ENCODE assay signal across 7 mouse cellular contexts in genomic region chr9:44768029-44768394, GRCm38 (mm10). TPM values are rescaled to one million over a fixed set of nuclear protein-coding genes. Genes with fewer than 3 reads are reported as not detected.
DNase-seq lines count a peak whose midpoint lies in the region; ATAC-seq and TF ChIP-seq lines count a peak whose summit lies in the region.
"Not testable (repeated sequence)": the region's sequence is repeated elsewhere in the genome, so short reads cannot be mapped to it uniquely, and the experiment has no call there.

No protein-coding gene starts in this region.

- peak overlapping the region; percentile 95 to 99 for H3K4me3 ChIP-seq in MEL (ENCODE audit: control insufficient read depth in 1 of 2, insufficient read depth in 1 of 2, low read depth in 2 of 2, low read length in 2 of 2)
- H3K4me3 ChIP-seq in embryonic facial prominence, embryonic 15.5 days (replicated peaks), result peak overlapping the region; percentile 98
- H3K4me3 ChIP-seq in heart, embryonic 12.5 days, result peak overlapping the region; percentile 85
- peak overlapping the region; percentile 10; the same call in 1 of the 2 replicates for H3K4me3 ChIP-seq in limb, embryonic 11.5 days (ENCODE audit: low read depth, low read length)
- H3K4me3 ChIP-seq in lung, embryonic 15.5 days, result peak overlapping the region; percentile 92

- ATAC-seq in embryonic facial prominence, embryonic 15.5 days (ENCODE audit: insufficient number of reproducible peaks, low FRiP score, low TSS enrichment, low read depth); heart, embryonic 12.5 days (ENCODE audit: insufficient number of reproducible peaks, low FRiP score); limb, embryonic 11.5 days (ENCODE audit: insufficient number of reproducible peaks, low FRiP score, low TSS enrichment, low read depth); lung, embryonic 15.5 days (ENCODE audit: borderline replicate concordance, extremely low read depth, low FRiP score, low TSS enrichment): not testable (repeated sequence)

- H3K4me2 ChIP-seq in embryonic facial prominence, embryonic 15.5 days (replicated peaks), result peak overlapping the region; percentile 53
- H3K4me2 ChIP-seq in heart, embryonic 12.5 days, result peak overlapping the region; percentile 80
- H3K4me2 ChIP-seq in limb, embryonic 11.5 days (ENCODE audit: low read depth, severe bottlenecking), result not testable (repeated sequence)
- peak overlapping the region; percentile 67 for H3K4me2 ChIP-seq in lung, embryonic 15.5 days

- WGBS in embryonic facial prominence, embryonic 15.5 days, result 31% methylated on average over 9 of the region's 9 CpGs
- WGBS in heart, embryonic 12.5 days, result 38% methylated on average over 8 of the region's 9 CpGs
- 49% methylated on average over 7 of the region's 9 CpGs for WGBS in limb, embryonic 11.5 days
- WGBS in lung, embryonic 15.5 days, result 31% methylated on average over 9 of the region's 9 CpGs

- peaks cover 7 to 15% of the 10 kb centered on the region in 2 experiments; a peak in 3 of 4 replicates for H3K4me1 ChIP-seq in MEL (ENCODE audit: control insufficient read depth in 1 of 2, insufficient read depth in 2 of 2, low read length in 2 of 2)
- H3K4me1 ChIP-seq in embryonic facial prominence, embryonic 15.5 days; limb, embryonic 11.5 days (ENCODE audit: control insufficient read depth, insufficient read depth, low read length): not testable (repeated sequence)
- H3K4me1 ChIP-seq in heart, embryonic 12.5 days (replicated peaks), result peaks cover 20% of the 10 kb centered on the region
- H3K4me1 ChIP-seq in lung, embryonic 15.5 days, result peaks cover 18% of the 10 kb centered on the region

- TF ChIP-seq EP300 in MEL (IDR thresholded peaks at IDR 0.05; ENCODE audit: low read depth in 1 of 2, low read length in 2 of 2), result not testable (repeated sequence)

- H3K9me3 ChIP-seq in MEL (replicated peaks; ENCODE audit: insufficient read depth, low read length); embryonic facial prominence, embryonic 15.5 days (replicated peaks); heart, embryonic 12.5 days (replicated peaks); limb, embryonic 11.5 days (ENCODE audit: control insufficient read depth, low read length); lung, embryonic 15.5 days: not testable (repeated sequence)

- H3K9ac ChIP-seq in MEL (ENCODE audit: control insufficient read depth, low read depth, low read length, poor library complexity, severe bottlenecking), result peak overlapping the region; percentile 58
- H3K9ac ChIP-seq in embryonic facial prominence, embryonic 15.5 days; heart, embryonic 12.5 days; limb, embryonic 11.5 days (ENCODE audit: low read length); lung, embryonic 15.5 days: not testable (repeated sequence)

- peaks cover 38% of the 10 kb centered on the region for H3K79me2 ChIP-seq in MEL (ENCODE audit: control insufficient read depth, insufficient read depth, low read length, poor library complexity)

- DNase-seq in MEL (ENCODE audit: low read depth, low spot score), result peak; percentile 25
- DNase-seq in induced T-regulatory cell, adult 2 months (ENCODE audit: low read depth), result peak; percentile 45
- not testable (repeated sequence) for DNase-seq in limb, embryonic 11.5 days (ENCODE audit: low spot score)
- DNase-seq in naive thymus-derived CD4-positive, alpha-beta T cell, adult 2 months (ENCODE audit: low read depth), result peak; percentile 42

- TF ChIP-seq POLR2A in MEL (IDR thresholded peaks at IDR 0.05; ENCODE audit: control insufficient read depth in 1 of 2, insufficient read depth in 1 of 2, low read depth in 1 of 2, low read length in 2 of 2, poor library complexity in 1 of 2), result not testable (repeated sequence)

- TF ChIP-seq RAD21 in MEL (IDR thresholded peaks at IDR 0.05; ENCODE audit: low read depth, low read length), result not testable (repeated sequence)

- H3K27me3 ChIP-seq in MEL (ENCODE audit: control insufficient read depth in 1 of 2, insufficient read depth in 2 of 2, low read length in 2 of 2); embryonic facial prominence, embryonic 15.5 days; heart, embryonic 12.5 days (replicated peaks); limb, embryonic 11.5 days (ENCODE audit: control insufficient read depth, insufficient read depth, low read length); lung, embryonic 15.5 days: not testable (repeated sequence)

- H3K27ac ChIP-seq in MEL (ENCODE audit: control insufficient read depth, low read depth, low read length), result peak overlapping the region; percentile 38
- H3K27ac ChIP-seq in embryonic facial prominence, embryonic 15.5 days (replicated peaks), result peak overlapping the region; percentile 98; the same call in 1 of the 2 replicates
- 0 out of 2 replicates have a peak overlapping the region, but pooled peaks have one; percentile 21 for H3K27ac ChIP-seq in heart, embryonic 12.5 days (ENCODE audit: poor library complexity, severe bottlenecking)
- H3K27ac ChIP-seq in limb, embryonic 11.5 days (replicated peaks; ENCODE audit: low read depth, low read length), result not testable (repeated sequence)
- H3K27ac ChIP-seq in lung, embryonic 15.5 days, result peak overlapping the region; percentile 33; the same call in 1 of the 2 replicates

- not testable (repeated sequence) for TF ChIP-seq CTCF in MEL (IDR thresholded peaks at IDR 0.05 in 2 of 3, conservative IDR thresholded peaks at IDR 0.05 in 1 of 3; ENCODE audit: control insufficient read depth in 1 of 3, insufficient read depth in 1 of 3, low read depth in 2 of 3, low read length in 3 of 3, poor library complexity in 1 of 3, severe bottlenecking in 1 of 3)

- H3K36me3 ChIP-seq in MEL (ENCODE audit: control insufficient read depth in 1 of 2, insufficient read depth in 2 of 2, low read length in 2 of 2), result peaks cover 4 to 35% of the 10 kb centered on the region in 2 experiments
- not testable (repeated sequence) for H3K36me3 ChIP-seq in embryonic facial prominence, embryonic 15.5 days; heart, embryonic 12.5 days; limb, embryonic 11.5 days (ENCODE audit: control insufficient read depth, insufficient read depth, low read length); lung, embryonic 15.5 days

RNA-seq across cellular contexts. Expression of gene Ift46, which starts 0.3 kb away (rescaled TPM):
- 30.2 and 31.8 TPM in 2 replicates for total RNA-seq in MEL (2012; rRNA removed)
- 10 to 100 TPM in 1 of 2 experiments, not detected in 1; 51.9 TPM for polyA plus RNA-seq in MEL (2012; ENCODE audit: insufficient read depth in 1 of 2, insufficient read length in 2 of 2, low read depth in 1 of 2, low replicate concordance in 2 of 2, missing spikeins in 1 of 2)
- polyA plus RNA-seq in embryonic facial prominence, embryonic 15.5 days (2015; fragmentation: Nextera tagmentation; extraction: Ambion mirVana), result 107 and 125 TPM in 2 replicates
- 63.1 and 71.9 TPM in 2 replicates for polyA plus RNA-seq in heart, embryonic 12.5 days (2016; fragmentation: Nextera tagmentation; extraction: Ambion mirVana)
- polyA plus RNA-seq in limb, embryonic 11.5 days (2014; fragmentation: Nextera tagmentation; extraction: Ambion mirVana), result 134 and 152 TPM in 2 replicates
- 93.2 and 99.1 TPM in 2 replicates for polyA plus RNA-seq in lung, embryonic 15.5 days (2015; fragmentation: Nextera tagmentation; extraction: Ambion mirVana)

RNA-seq across cellular contexts. Expression of gene Arcn1, which starts 0.4 kb away (rescaled TPM):
- 118 and 124 TPM in 2 replicates for total RNA-seq in MEL (2012; rRNA removed)
- 100 to 1,000 TPM; 145 to 273 TPM for polyA plus RNA-seq in MEL (2012; ENCODE audit: insufficient read depth in 1 of 2, insufficient read length in 2 of 2, low read depth in 1 of 2, low replicate concordance in 2 of 2, missing spikeins in 1 of 2)
- polyA plus RNA-seq in embryonic facial prominence, embryonic 15.5 days (2015; fragmentation: Nextera tagmentation; extraction: Ambion mirVana), result 191 and 195 TPM in 2 replicates
- polyA plus RNA-seq in heart, embryonic 12.5 days (2016; fragmentation: Nextera tagmentation; extraction: Ambion mirVana), result 151 and 160 TPM in 2 replicates
- polyA plus RNA-seq in limb, embryonic 11.5 days (2014; fragmentation: Nextera tagmentation; extraction: Ambion mirVana), result 209 and 223 TPM in 2 replicates
- polyA plus RNA-seq in lung, embryonic 15.5 days (2015; fragmentation: Nextera tagmentation; extraction: Ambion mirVana), result 193 and 199 TPM in 2 replicates

RNA-seq across cellular contexts. Expression of gene Tmem25, which starts 31.1 kb away (rescaled TPM):
- 0.12 TPM in 1 of 2 replicates, not detected in the other for total RNA-seq in MEL (2012; rRNA removed)
- polyA plus RNA-seq in MEL (2012; ENCODE audit: insufficient read depth in 1 of 2, insufficient read length in 2 of 2, low read depth in 1 of 2, low replicate concordance in 2 of 2, missing spikeins in 1 of 2), result under 1 TPM in 1 of 2 experiments, not detected in 1; 0.67 TPM
- 2.5 and 2.6 TPM in 2 replicates for polyA plus RNA-seq in embryonic facial prominence, embryonic 15.5 days (2015; fragmentation: Nextera tagmentation; extraction: Ambion mirVana)
- polyA plus RNA-seq in heart, embryonic 12.5 days (2016; fragmentation: Nextera tagmentation; extraction: Ambion mirVana), result 2.2 and 2.4 TPM in 2 replicates
- polyA plus RNA-seq in limb, embryonic 11.5 days (2014; fragmentation: Nextera tagmentation; extraction: Ambion mirVana), result 1.7 and 2.7 TPM in 2 replicates
- polyA plus RNA-seq in lung, embryonic 15.5 days (2015; fragmentation: Nextera tagmentation; extraction: Ambion mirVana), result 1.0 and 1.2 TPM in 2 replicates

RNA-seq across cellular contexts. Expression of gene Phldb1, which starts 33.0 kb away (rescaled TPM):
- 13.0 and 13.8 TPM in 2 replicates for total RNA-seq in MEL (2012; rRNA removed)
- polyA plus RNA-seq in MEL (2012; ENCODE audit: insufficient read depth in 1 of 2, insufficient read length in 2 of 2, low read depth in 1 of 2, low replicate concordance in 2 of 2, missing spikeins in 1 of 2), result 10 to 100 TPM in 1 of 2 experiments, not detected in 1; 23.0 TPM
- 38.6 and 39.0 TPM in 2 replicates for polyA plus RNA-seq in embryonic facial prominence, embryonic 15.5 days (2015; fragmentation: Nextera tagmentation; extraction: Ambion mirVana)
- 34.8 and 36.9 TPM in 2 replicates for polyA plus RNA-seq in heart, embryonic 12.5 days (2016; fragmentation: Nextera tagmentation; extraction: Ambion mirVana)
- 41.6 and 44.1 TPM in 2 replicates for polyA plus RNA-seq in limb, embryonic 11.5 days (2014; fragmentation: Nextera tagmentation; extraction: Ambion mirVana)
- polyA plus RNA-seq in lung, embryonic 15.5 days (2015; fragmentation: Nextera tagmentation; extraction: Ambion mirVana), result 26.6 and 33.2 TPM in 2 replicates

RNA-seq across cellular contexts. Expression of gene Ttc36, which starts 34.9 kb away (rescaled TPM):
- total RNA-seq in MEL (2012; rRNA removed), result 0.20 TPM in 1 of 2 replicates, not detected in the other
- polyA plus RNA-seq in MEL (2012; ENCODE audit: insufficient read depth in 1 of 2, insufficient read length in 2 of 2, low read depth in 1 of 2, low replicate concordance in 2 of 2, missing spikeins in 1 of 2), result under 1 TPM in 1 of 2 experiments, not detected in 1; 0.49 TPM
- polyA plus RNA-seq in embryonic facial prominence, embryonic 15.5 days (2015; fragmentation: Nextera tagmentation; extraction: Ambion mirVana), result 0.31 TPM in 1 of 2 replicates, not detected in the other
- polyA plus RNA-seq in heart, embryonic 12.5 days (2016; fragmentation: Nextera tagmentation; extraction: Ambion mirVana), result not detected in 2 replicates
- polyA plus RNA-seq in limb, embryonic 11.5 days (2014; fragmentation: Nextera tagmentation; extraction: Ambion mirVana), result 0.57 TPM in 1 of 2 replicates, not detected in the other
- 0.67 and 1.2 TPM in 2 replicates for polyA plus RNA-seq in lung, embryonic 15.5 days (2015; fragmentation: Nextera tagmentation; extraction: Ambion mirVana)

Comparison
In these comparisons a context has a peak if more than half of its experiments do, and no peak if none do; other contexts are left out.
1. H3K4me3 ChIP-seq: peak in every context shown above with its lines; median percentile 98 in embryonic facial prominence, embryonic 15.5 days; 97 in MEL; 92 in lung, embryonic 15.5 days; 85 in heart, embryonic 12.5 days; 10 in limb, embryonic 11.5 days.